14 mouse cellular contexts compared by ENCODE assay signal in the genomic region with DNA sequence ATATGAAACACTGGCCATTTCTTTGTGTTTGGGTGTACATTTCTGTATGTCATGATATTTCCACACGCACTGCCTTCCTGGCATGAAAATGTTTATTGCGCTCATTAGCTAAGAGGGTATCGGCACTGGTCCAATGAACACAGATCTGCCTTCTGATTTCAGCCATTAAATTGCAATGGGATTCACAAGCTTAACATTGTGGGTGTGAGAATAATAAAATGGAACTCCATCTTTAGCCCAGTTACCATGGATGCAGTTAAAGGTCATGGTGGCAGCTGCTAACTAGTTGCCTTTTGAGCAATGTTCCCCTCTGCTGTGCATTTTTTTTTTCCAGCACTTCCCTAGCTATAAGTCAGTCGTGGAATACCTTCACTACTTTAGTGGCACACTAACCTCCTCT.
A peak's percentile ranks its signal among the peaks of the same experiment; 100 is the strongest.
DNase-seq lines count a peak whose midpoint lies in the region; ATAC-seq lines count a peak whose summit lies in the region.
"Had no signal": no experiment of that assay in that cellular context is flagged by ENCODE, and none has a peak within 500 bp of the region (broad histone marks: within the 10 kb centered on the region; RNA-seq: fewer than 3 reads in every experiment).

No protein-coding gene starts in this region.

- no peak for ATAC-seq in granulocyte monocyte progenitor cell, adult 5-6 weeks (replicated peaks; ENCODE audit: poor library complexity, severe bottlenecking)
- ATAC-seq: intestine, embryonic 15.5 days had no signal

- DNase-seq in embryo, embryonic 10.5 days (ENCODE audit: low spot score): peak; percentile 13
- DNase-seq in embryo, embryonic 9.5 days (ENCODE audit: extremely low spot score): no peak
- peak; percentile 1 for DNase-seq in Muller cell, postnatal 12 days (ENCODE audit: inconsistent ontology term)
- peak; percentile 73 for DNase-seq in gonadal fat pad, adult 2 months (ENCODE audit: low read depth)
- peak; percentile 26 to 62 for DNase-seq in layer of hippocampus, postnatal 14 days (ENCODE audit: low spot score in 2 of 2)
- DNase-seq in yolk sac, embryonic 10.5 days (ENCODE audit: low spot score): no peak
- no peak for DNase-seq in left cerebral cortex, adult 9 months (ENCODE audit: low spot score in 2 of 2)
- DNase-seq: cerebellum, adult 8-10 months; heart, postnatal 10 days; lung, adult 18-20 months; lung, postnatal 4 days; right cerebral cortex, postnatal 4 days had no signal

Comparison
In these comparisons a context has a peak if more than half of its experiments do, and no peak if none do; other contexts are left out.
1. DNase-seq: peak in embryo, embryonic 10.5 days (single experiment), Muller cell, postnatal 12 days (single experiment), gonadal fat pad, adult 2 months (single experiment) and layer of hippocampus, postnatal 14 days (2 of 2); none in embryo, embryonic 9.5 days (single experiment), yolk sac, embryonic 10.5 days (single experiment) and left cerebral cortex, adult 9 months (0 of 2).